Mouse (Mus musculus): ENCODE data around the gene Cdkl1. TPM values are rescaled to one million over a fixed set of nuclear protein-coding genes. Genes with fewer than 3 reads are reported as not detected.

The Cdkl1 gene
- total RNA-seq, 2 experiments from 2014 or later = 1.4 to 2.1 TPM

DNA sequence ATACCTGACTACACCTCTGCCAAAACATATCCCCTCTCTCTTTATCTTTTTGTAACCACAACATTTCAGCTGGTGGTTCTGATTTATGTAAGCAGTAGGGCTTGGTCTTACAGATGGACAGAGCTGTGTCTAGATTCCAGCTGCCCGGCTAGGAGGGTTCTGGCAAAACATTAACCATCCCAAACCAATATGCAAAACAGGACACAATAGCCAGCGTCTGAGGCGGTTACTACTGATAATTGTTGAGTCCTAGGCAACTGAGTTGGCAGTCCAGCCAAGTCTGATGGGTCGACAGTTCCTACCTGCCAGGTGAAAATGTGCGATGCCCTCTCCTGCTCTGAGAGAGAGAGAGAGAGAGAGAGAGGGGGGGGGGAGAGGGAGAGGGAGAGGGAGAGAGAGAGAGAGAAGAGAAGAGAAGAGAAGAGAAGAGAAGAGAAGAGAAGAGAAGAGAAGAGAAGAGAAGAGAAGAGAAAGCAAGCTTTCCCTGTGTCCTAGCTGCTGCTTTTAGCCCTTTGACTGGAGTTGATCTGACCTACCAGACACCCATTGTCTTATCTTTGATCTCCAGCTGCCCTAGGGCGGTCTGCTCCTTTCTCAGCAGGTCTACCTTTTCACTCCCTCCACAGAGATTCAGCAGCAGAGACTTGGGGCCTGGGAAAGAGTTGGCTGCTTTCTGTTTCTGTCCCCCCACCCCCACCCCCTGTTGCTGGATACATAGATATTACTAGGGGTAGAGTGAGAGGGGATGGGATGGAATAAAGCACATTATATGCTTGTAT is 7.6 kb downstream of the Cdkl1 start:
- no peak for DNase-seq

DNA sequence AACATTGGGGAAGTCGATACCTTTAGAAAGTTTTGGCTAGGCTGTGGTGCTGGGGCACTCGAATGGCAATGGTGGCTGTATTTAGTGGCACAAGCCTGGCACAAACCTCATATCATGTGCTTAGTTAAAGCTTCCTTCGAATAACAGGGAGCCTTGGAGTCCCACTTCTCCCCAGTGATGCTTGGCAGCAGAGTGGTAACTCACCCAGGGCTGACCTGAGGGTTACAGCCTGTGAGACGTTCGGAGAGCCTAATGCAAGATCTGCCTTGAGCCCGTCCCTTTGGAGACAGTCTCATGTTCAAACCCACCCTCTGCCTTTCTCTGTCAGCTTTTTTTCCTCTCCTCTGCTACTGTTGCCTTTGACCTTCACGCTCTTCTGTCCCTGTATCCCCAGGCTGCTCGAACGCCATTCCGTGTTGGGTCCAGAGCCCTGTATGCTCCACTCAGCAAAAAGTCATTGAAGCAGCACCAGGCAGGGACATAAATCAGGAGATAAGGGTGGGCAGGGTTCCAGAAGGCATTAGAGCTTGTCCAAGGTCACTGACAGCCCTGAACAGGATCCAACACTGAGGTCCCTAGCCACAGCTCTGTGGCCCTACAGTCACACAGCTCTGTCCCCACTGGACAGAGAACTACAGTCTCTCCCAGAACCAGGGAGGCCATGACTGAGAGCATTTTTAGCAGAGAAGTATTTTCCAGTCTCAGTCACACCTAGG is 9.0 kb downstream of the Cdkl1 start:
- no peak for DNase-seq

- DNase-seq = no peak
Observed at GRCm38 (mm10) chr12:69781480-69781879, 9.6 kb downstream of the Cdkl1 start.

DNA sequence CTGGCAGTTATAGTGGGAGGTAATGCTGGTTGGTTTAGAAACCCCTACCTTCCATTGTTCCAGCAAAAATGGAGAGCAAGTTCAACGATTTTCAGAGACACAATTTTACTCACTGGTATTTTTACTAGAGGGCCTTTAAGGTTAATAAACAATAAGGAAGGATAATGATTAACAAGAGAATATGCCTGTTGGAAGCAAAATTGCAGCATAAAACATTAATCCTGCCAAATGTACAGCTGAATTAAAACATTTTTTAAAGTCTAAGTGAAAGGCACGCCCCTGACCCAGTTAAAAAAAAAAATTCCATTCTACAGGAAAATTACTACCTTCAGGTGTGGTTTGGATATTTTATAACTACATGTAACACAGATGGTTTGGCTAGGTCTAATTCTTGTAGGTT is 13.1 kb downstream of the Cdkl1 start:
- no peak for DNase-seq

GRCm38 (mm10) chr12:69777341-69777730 is 13.7 kb downstream of the Cdkl1 start:
- no peak for DNase-seq

DNA sequence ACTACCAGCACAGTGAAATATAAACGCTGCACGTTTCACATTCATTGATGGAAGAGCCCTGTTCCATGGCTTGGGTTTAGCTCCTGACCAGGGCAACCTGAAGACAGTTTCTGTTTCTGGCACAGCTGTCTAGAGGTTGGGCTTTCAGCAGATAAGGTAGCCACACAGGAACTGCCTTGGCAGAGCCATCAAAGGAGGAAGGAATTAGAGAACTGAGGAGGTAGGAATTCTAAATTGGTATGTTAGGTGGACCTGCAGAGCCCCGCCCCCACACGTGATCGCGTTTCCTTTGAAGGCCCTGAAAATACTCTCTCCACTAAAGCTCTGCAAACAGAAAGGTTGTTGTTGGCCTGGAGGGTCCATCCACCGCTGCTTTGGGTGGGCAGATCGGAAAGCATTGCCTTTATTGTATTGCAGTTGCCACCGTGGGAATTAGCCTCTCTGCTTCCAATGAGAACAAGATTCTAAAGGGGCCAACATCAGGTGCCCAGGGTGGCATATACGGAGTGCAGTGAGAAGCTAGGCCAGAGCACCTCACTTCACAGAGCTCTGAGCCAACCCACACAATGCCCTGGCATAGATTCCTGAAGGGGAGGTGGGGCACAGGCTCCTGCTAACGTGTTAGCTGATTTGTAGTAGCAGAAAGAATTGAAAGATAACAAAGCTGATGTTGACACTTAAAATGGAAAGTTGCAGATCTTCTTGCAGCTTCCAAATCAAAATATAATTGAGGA is 14.3 kb downstream of the Cdkl1 start:
- DNase-seq = no peak

DNA sequence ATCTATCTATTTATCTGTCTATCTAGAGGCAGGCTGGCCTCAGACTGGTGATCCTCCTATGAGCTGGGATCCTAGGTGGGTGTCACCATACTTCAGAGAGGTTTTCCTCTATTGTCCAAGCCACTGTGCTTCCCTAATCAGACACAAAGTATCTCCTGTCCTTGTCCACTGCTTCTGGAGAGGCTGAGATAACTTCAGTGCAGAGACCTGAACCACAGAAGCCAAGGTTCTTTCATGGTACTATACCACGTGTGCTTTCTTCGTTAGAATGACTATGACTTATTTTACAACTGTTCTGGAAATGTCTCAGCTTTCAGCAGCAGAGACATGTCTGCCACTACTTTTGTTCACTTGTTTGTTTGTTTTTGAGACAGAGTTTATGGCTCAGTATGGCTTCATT is 22.2 kb downstream of the Cdkl1 start:
- DNase-seq = no peak

DNA sequence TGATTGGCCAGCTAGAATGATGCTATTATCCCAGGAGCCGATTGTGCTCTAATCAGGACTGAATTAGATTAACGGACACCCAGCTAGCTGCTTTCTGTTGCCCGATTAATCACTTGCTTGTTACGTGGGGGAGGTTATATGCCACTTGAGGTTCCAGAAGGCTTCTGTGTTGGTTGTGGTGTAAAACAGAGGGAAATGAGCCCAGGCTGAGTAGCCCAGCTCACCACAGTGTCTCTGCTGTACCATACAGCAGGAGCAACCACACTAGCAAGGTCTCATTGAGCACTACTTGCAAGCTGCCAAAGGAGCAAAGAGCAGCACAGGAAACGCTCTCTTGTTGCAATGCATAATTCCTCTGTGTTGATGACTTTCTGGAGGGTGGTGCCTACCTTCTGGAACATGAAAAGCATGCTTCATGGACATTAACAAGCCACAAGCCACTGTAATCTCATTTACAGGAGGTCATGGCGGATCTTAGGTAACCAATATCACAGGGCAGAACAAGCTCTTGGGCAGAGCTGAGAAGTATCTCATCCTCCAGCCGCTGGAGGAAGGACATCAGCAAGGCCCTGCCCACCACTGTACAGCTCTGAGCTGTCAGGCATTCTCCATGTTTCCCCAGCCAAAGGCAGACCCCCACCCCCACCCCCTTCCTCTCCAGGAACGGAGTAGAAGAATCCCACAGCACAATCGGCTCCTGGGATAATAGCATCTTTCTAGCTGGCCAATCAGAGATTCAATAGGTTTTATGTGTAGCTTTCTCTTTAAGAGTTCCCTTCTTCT is 23.4 kb downstream of the Cdkl1 start:
- no peak for DNase-seq

GRCm38 (mm10) chr12:69766185-69766904 is 24.7 kb downstream of the Cdkl1 start:
- no peak for DNase-seq

- DNase-seq = no peak
Observed at GRCm38 (mm10) chr12:69765543-69765942, 25.5 kb downstream of the Cdkl1 start.

DNA sequence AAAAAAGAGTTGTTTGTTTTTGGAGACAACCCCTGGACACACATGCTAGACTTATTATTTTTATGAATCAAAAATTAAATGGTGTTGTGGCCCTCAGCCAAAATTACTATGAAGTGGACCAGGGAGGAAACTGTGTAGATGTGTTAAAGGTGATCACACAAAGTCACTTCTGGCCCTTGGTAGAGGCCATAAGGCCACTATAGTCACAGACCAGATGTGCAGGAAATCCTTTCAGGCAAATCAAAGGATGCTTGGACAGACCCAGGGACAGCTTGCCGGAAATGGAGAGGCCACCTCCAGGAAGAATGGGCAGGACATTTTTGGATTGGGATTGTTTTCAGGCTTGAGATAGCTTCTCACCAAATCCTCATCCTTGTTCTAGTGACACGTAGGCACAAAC is 29.5 kb downstream of the Cdkl1 start:
- no peak for DNase-seq

- DNase-seq = no peak
Observed at GRCm38 (mm10) chr12:69760743-69761406, 30.2 kb downstream of the Cdkl1 start.

DNA sequence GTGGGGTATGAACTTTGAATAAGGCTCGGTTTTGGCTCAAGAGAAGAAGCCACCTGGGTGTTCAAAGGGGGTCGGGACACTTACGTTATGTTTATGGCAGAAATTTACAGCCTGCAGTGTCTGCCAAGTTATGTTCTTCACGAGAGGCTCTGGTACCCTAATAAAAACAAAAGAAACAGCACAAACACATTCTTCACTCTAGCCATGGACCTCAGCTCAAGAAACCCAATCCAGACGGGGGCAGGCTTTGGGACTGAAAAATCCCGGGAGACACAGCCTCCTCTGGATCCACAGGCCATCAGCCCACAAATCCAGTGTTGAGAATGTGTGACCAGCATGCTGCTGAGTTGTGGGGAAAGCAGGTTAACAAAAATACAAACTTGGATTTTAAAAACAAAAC is 31.1 kb downstream of the Cdkl1 start:
- no peak for DNase-seq

- no peak for DNase-seq
Observed at GRCm38 (mm10) chr12:69759267-69759885, 31.7 kb downstream of the Cdkl1 start.

GRCm38 (mm10) chr12:69758221-69759185 is 32.6 kb downstream of the Cdkl1 start:
- no peak for DNase-seq

DNA sequence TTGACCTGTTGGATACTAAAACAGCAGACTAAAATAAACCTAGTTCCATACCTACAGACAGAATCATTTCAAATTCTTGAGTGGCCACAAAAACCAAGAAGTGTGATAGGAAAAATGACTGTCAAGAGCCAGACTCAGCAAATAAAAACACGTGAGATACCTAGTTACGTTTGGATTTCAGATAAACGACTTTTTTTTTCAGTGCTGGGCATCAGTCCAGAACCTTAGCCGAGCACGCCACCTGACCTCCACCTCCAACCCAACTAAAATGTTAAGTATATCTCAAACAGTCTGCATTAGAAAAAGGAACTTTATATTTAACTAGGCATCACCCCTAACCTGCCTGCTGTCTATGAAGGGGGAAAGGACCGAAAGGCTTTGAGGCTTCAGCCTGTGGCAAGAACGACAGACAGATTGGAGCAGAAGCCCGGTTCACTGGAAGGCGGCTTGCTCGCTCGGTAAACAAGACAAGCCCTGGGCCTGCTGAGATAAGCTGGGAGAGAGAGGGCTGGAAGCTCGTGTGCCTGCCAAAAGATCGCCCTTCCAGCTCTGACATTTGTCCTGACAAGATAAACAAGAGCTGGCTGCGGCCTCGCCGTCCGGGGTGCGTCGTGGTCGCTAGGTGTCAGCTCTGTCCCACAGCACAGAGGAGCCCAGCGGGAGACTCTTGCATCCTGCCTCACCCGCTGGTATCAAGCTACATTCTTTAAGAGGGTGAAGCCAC is 33.5 kb downstream of the Cdkl1 start:
- DNase-seq = peak; percentile 69

DNA sequence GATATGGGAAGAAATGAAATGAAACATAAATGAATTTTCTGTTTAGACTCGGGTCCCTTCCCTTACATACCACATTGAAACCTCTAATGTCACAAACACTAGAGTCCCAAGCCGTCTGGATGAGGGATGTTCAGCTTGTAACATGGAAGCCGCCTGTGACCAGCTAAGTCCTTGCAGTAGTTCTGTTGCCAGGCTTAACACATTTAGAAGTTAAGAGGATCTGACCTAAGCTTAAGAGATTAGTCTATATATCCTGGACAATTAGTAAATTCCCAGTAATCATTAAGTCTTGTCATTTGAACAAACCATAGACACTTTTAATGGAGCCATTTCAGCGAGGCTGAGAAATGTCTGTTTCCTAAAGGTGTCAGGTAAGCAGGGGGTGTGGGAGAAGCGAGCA is 35.1 kb downstream of the Cdkl1 start:
- no peak for DNase-seq

- no peak for DNase-seq
Observed at GRCm38 (mm10) chr12:69753936-69754335, 37.1 kb downstream of the Cdkl1 start.

All from gastrocnemius, postnatal 10 days (tissue).